Mouse (Mus musculus) erythroblast, embryonic 14.5 days (primary cell): ENCODE measurements around the gene Nfix.

ENCODE experiments used
- GATA1 ChIP-seq: IDR thresholded peaks from 2 replicates; pipeline ENCODE4 v1.6.1; 2012; ENCODE audit warnings: low read length, inconsistent platforms, mixed read lengths
- TAL1 ChIP-seq: IDR thresholded peaks from 3 replicates; pipeline ENCODE4 v1.6.1; 2012; ENCODE audit warnings: low read length, inconsistent platforms, mixed read lengths

- TF ChIP-seq GATA1 (no peak), TAL1 (no peak)
Observed at GRCm38 (mm10) chr8:84693332-84693731, 106.8 kb downstream of the Nfix start.
